Comparison of ENCODE assay signal across 16 mouse cellular contexts in genomic region chr10:127736916-127737315, GRCm38 (mm10). TPM values are rescaled to one million over a fixed set of nuclear protein-coding genes. Genes with fewer than 3 reads are reported as not detected.
A peak's percentile ranks its signal among the peaks of the same experiment; 100 is the strongest.
DNase-seq lines count a peak whose midpoint lies in the region; ATAC-seq and TF ChIP-seq lines count a peak whose summit lies in the region.
"Had no signal": no experiment of that assay in that cellular context is flagged by ENCODE, and none has a peak within 500 bp of the region (broad histone marks: within the 10 kb centered on the region; RNA-seq: fewer than 3 reads in every experiment).

No protein-coding gene starts in this region.

- no peaks in the 10 kb centered on the region for H3K9me3 ChIP-seq in heart, embryonic 12.5 days (replicated peaks)
- no peaks in the 10 kb centered on the region for H3K9me3 ChIP-seq in MEL (replicated peaks; ENCODE audit: insufficient read depth, low read length)
- H3K9me3 ChIP-seq in liver, embryonic 13.5 days (replicated peaks) = no peaks in the 10 kb centered on the region
- no peaks in the 10 kb centered on the region for H3K9me3 ChIP-seq in forebrain, embryonic 16.5 days (ENCODE audit: control insufficient read depth, low read length)
- H3K9me3 ChIP-seq: embryonic facial prominence, embryonic 13.5 days had no signal

- H3K27me3 ChIP-seq in heart, embryonic 12.5 days (replicated peaks) = no peaks in the 10 kb centered on the region
- no peaks in the 10 kb centered on the region for H3K27me3 ChIP-seq in MEL (ENCODE audit: control insufficient read depth in 1 of 2, insufficient read depth in 2 of 2, low read length in 2 of 2)
- H3K27me3 ChIP-seq in liver, embryonic 13.5 days = no peaks in the 10 kb centered on the region
- peaks cover 9% of the 10 kb centered on the region for H3K27me3 ChIP-seq in forebrain, embryonic 16.5 days (replicated peaks; ENCODE audit: control insufficient read depth, insufficient read depth, low read length)

- no peak overlapping the region for H3K4me2 ChIP-seq in heart, embryonic 12.5 days
- no peak overlapping the region for H3K4me2 ChIP-seq in liver, embryonic 13.5 days
- no peak overlapping the region for H3K4me2 ChIP-seq in forebrain, embryonic 16.5 days (ENCODE audit: low read length)
- H3K4me2 ChIP-seq: embryonic facial prominence, embryonic 13.5 days had no signal

- peak in 1 of 2 experiments; percentile 17; a peak in 1 of 4 replicates for TF ChIP-seq POLR2A in MEL (IDR thresholded peaks at IDR 0.05; ENCODE audit: control insufficient read depth in 1 of 2, insufficient read depth in 1 of 2, low read depth in 1 of 2, low read length in 2 of 2, poor library complexity in 1 of 2)

- intact Hi-C loops in heart, postnatal 25 days (cut with DNase I) = loop anchor here (1.0 to 5.0 kb wide), 3 partner anchors 40 to 198 kb away; partner anchors contain the start of gene Stat6

- H3K4me1 ChIP-seq in heart, embryonic 12.5 days (replicated peaks) = peaks cover 14% of the 10 kb centered on the region
- H3K4me1 ChIP-seq in MEL (ENCODE audit: control insufficient read depth in 1 of 2, insufficient read depth in 2 of 2, low read length in 2 of 2) = peaks cover 5 to 23% of the 10 kb centered on the region in 2 experiments; a peak in 3 of 4 replicates
- peaks cover 90% of the 10 kb centered on the region for H3K4me1 ChIP-seq in liver, embryonic 13.5 days (replicated peaks)
- peaks cover 14% of the 10 kb centered on the region for H3K4me1 ChIP-seq in forebrain, embryonic 16.5 days (replicated peaks; ENCODE audit: control insufficient read depth, insufficient read depth, low read length)

- peaks cover 9% of the 10 kb centered on the region for H3K79me2 ChIP-seq in MEL (ENCODE audit: control insufficient read depth, insufficient read depth, low read length, poor library complexity)

- no peak overlapping the region for H3K4me3 ChIP-seq in heart, embryonic 12.5 days
- H3K4me3 ChIP-seq in MEL (ENCODE audit: control insufficient read depth in 1 of 2, insufficient read depth in 1 of 2, low read depth in 2 of 2, low read length in 2 of 2) = peak overlapping the region; percentile 32
- no peak overlapping the region for H3K4me3 ChIP-seq in liver, embryonic 13.5 days (replicated peaks)
- no peak overlapping the region for H3K4me3 ChIP-seq in forebrain, embryonic 16.5 days (replicated peaks; ENCODE audit: low read length)
- H3K4me3 ChIP-seq: embryonic facial prominence, embryonic 13.5 days; forebrain, embryonic 10.5 days had no signal

- no peak for TF ChIP-seq CTCF in MEL (IDR thresholded peaks at IDR 0.05 in 2 of 3, conservative IDR thresholded peaks at IDR 0.05 in 1 of 3; ENCODE audit: control insufficient read depth in 1 of 3, insufficient read depth in 1 of 3, low read depth in 2 of 3, low read length in 3 of 3, poor library complexity in 1 of 3, severe bottlenecking in 1 of 3)

- TF ChIP-seq RAD21 in MEL (IDR thresholded peaks at IDR 0.05; ENCODE audit: low read depth, low read length) = no peak

- DNase-seq in heart, adult 11 months = peak; percentile 91
- peak; percentile 91 for DNase-seq in MEL (ENCODE audit: low read depth, low spot score)
- DNase-seq in liver, embryonic 13.5 days = no peak
- DNase-seq in embryo, embryonic 11 days = no peak
- DNase-seq in heart, postnatal 25 days (ENCODE audit: low spot score) = no peak
- DNase-seq: adrenal gland, postnatal 10 days; cerebellum, postnatal 36 days; heart, adult 18-20 months; heart, postnatal 14 days; kidney, postnatal 25 days; left cerebral cortex, postnatal 4 days had no signal

- peaks cover 7% of the 10 kb centered on the region for H3K36me3 ChIP-seq in heart, embryonic 12.5 days
- peaks cover 0 to 23% of the 10 kb centered on the region in 2 experiments; a peak in 2 of 4 replicates for H3K36me3 ChIP-seq in MEL (ENCODE audit: control insufficient read depth in 1 of 2, insufficient read depth in 2 of 2, low read length in 2 of 2)
- H3K36me3 ChIP-seq in liver, embryonic 13.5 days = peaks cover 7% of the 10 kb centered on the region
- H3K36me3 ChIP-seq in forebrain, embryonic 16.5 days (ENCODE audit: control insufficient read depth, insufficient read depth) = peaks cover 4% of the 10 kb centered on the region; the same call in 1 of the 2 replicates

- peak; percentile 82 to 83 for TF ChIP-seq EP300 in MEL (IDR thresholded peaks at IDR 0.05; ENCODE audit: low read depth in 1 of 2, low read length in 2 of 2)

- H3K27ac ChIP-seq in heart, embryonic 12.5 days (ENCODE audit: poor library complexity, severe bottlenecking) = no peak overlapping the region
- peak overlapping the region; percentile 89 for H3K27ac ChIP-seq in MEL (ENCODE audit: control insufficient read depth, low read depth, low read length)
- H3K27ac ChIP-seq in liver, embryonic 13.5 days = peak overlapping the region; percentile 15; the same call in 1 of the 2 replicates
- H3K27ac ChIP-seq in forebrain, embryonic 16.5 days (ENCODE audit: low read length) = no peak overlapping the region
- H3K27ac ChIP-seq: embryonic facial prominence, embryonic 13.5 days; forebrain, embryonic 10.5 days had no signal

- WGBS in heart, embryonic 12.5 days = 48% methylated on average over 4 of the region's 4 CpGs
- WGBS in liver, embryonic 13.5 days (ENCODE audit: insufficient replicate concordance) = 35% methylated on average over 4 of the region's 4 CpGs
- 84% methylated on average over 4 of the region's 4 CpGs for WGBS in forebrain, embryonic 16.5 days

- no peak for ATAC-seq in heart, embryonic 12.5 days (ENCODE audit: insufficient number of reproducible peaks, low FRiP score)
- no peak for ATAC-seq in liver, embryonic 13.5 days (ENCODE audit: low read depth)
- ATAC-seq in monocyte, adult 5-6 weeks (replicated peaks; ENCODE audit: insufficient number of reproducible peaks, low FRiP score, low TSS enrichment, poor library complexity, severe bottlenecking) = peak; percentile 63
- no peak for ATAC-seq in forebrain, embryonic 16.5 days

- no peak overlapping the region for H3K9ac ChIP-seq in heart, embryonic 12.5 days
- peak overlapping the region; percentile 49 for H3K9ac ChIP-seq in MEL (ENCODE audit: control insufficient read depth, low read depth, low read length, poor library complexity, severe bottlenecking)
- H3K9ac ChIP-seq in liver, embryonic 13.5 days = no peak overlapping the region
- no peak overlapping the region for H3K9ac ChIP-seq in forebrain, embryonic 16.5 days (replicated peaks; ENCODE audit: low read depth, low read length)
- H3K9ac ChIP-seq: embryonic facial prominence, embryonic 13.5 days had no signal

TF ChIP-seq in MEL, 35 proteins besides CTCF, POLR2A, EP300 and RAD21 (continues in another document):
- TF ChIP-seq CHD1 (IDR thresholded peaks at IDR 0.05; ENCODE audit: low read depth, low read length) = no peak
- TF ChIP-seq MAX (IDR thresholded peaks at IDR 0.05; ENCODE audit: low read length) = peak; percentile 83

RNA-seq across cellular contexts. Expression of gene Zbtb39, which starts 2.4 kb away (rescaled TPM):
- polyA plus RNA-seq in heart, embryonic 12.5 days (2016; fragmentation: Nextera tagmentation; extraction: Ambion mirVana) = 2.5 TPM in 2 replicates
- total RNA-seq in MEL (2012; rRNA removed) = 4.8 and 5.1 TPM in 2 replicates
- 10 to 100 TPM in 1 of 2 experiments, not detected in 1; 11.0 TPM for polyA plus RNA-seq in MEL (2012; ENCODE audit: insufficient read depth in 1 of 2, insufficient read length in 2 of 2, low read depth in 1 of 2, low replicate concordance in 2 of 2, missing spikeins in 1 of 2)
- polyA plus RNA-seq in liver, embryonic 13.5 days (2015; fragmentation: Nextera tagmentation; extraction: Ambion mirVana) = 0.75 and 0.94 TPM in 2 replicates
- 4.8 to 9.7 TPM (median 6.3 TPM) in 3 replicates for total RNA-seq in monocyte, adult 5-6 weeks (2017)
- total RNA-seq in heart, postnatal 25 days (2021) = 1 to 10 TPM; 6.8 to 8.3 TPM
- polyA plus RNA-seq in forebrain, embryonic 16.5 days (2015; fragmentation: Nextera tagmentation; extraction: Ambion mirVana) = 3.4 and 3.5 TPM in 2 replicates

RNA-seq across cellular contexts. Expression of gene Tac2, which starts 12.6 kb away (rescaled TPM):
- 4.4 and 16.9 TPM in 2 replicates for polyA plus RNA-seq in heart, embryonic 12.5 days (2016; fragmentation: Nextera tagmentation; extraction: Ambion mirVana)
- total RNA-seq in MEL (2012; rRNA removed) = not detected in 2 replicates
- polyA plus RNA-seq in MEL (2012; ENCODE audit: insufficient read depth in 1 of 2, insufficient read length in 2 of 2, low read depth in 1 of 2, low replicate concordance in 2 of 2, missing spikeins in 1 of 2) = under 1 TPM in 1 of 2 experiments, not detected in 1; 0.32 TPM
- 11.4 and 14.2 TPM in 2 replicates for polyA plus RNA-seq in liver, embryonic 13.5 days (2015; fragmentation: Nextera tagmentation; extraction: Ambion mirVana)
- not detected in 3 replicates for total RNA-seq in monocyte, adult 5-6 weeks (2017)
- not detected for total RNA-seq in heart, postnatal 25 days (2021)
- 6.2 and 7.6 TPM in 2 replicates for polyA plus RNA-seq in forebrain, embryonic 16.5 days (2015; fragmentation: Nextera tagmentation; extraction: Ambion mirVana)
- total RNA-seq: adrenal gland, postnatal 10 days; heart, adult 18-20 months; heart, postnatal 14 days had no signal
- polyA plus RNA-seq: forebrain, embryonic 10.5 days had no signal

RNA-seq across cellular contexts. Expression of gene Gpr182, which starts 14.6 kb away (rescaled TPM):
- polyA plus RNA-seq in heart, embryonic 12.5 days (2016; fragmentation: Nextera tagmentation; extraction: Ambion mirVana) = 22.2 and 23.4 TPM in 2 replicates
- 0.04 TPM in 1 of 2 replicates, not detected in the other for total RNA-seq in MEL (2012; rRNA removed)
- under 1 TPM in 1 of 2 experiments, not detected in 1; 0.58 TPM for polyA plus RNA-seq in MEL (2012; ENCODE audit: insufficient read depth in 1 of 2, insufficient read length in 2 of 2, low read depth in 1 of 2, low replicate concordance in 2 of 2, missing spikeins in 1 of 2)
- 9.0 and 11.2 TPM in 2 replicates for polyA plus RNA-seq in liver, embryonic 13.5 days (2015; fragmentation: Nextera tagmentation; extraction: Ambion mirVana)
- total RNA-seq in monocyte, adult 5-6 weeks (2017) = not detected in 3 replicates
- total RNA-seq in heart, postnatal 25 days (2021) = 1 to 10 TPM; 3.4 to 3.8 TPM
- polyA plus RNA-seq in forebrain, embryonic 16.5 days (2015; fragmentation: Nextera tagmentation; extraction: Ambion mirVana) = 0.87 and 0.99 TPM in 2 replicates

RNA-seq across cellular contexts. Expression of gene Rdh1, which starts 22.6 kb away (rescaled TPM):
- not detected in 2 replicates for polyA plus RNA-seq in heart, embryonic 12.5 days (2016; fragmentation: Nextera tagmentation; extraction: Ambion mirVana)
- not detected in 2 replicates for total RNA-seq in MEL (2012; rRNA removed)
- not detected for polyA plus RNA-seq in MEL (2012; ENCODE audit: insufficient read depth in 1 of 2, insufficient read length in 2 of 2, low read depth in 1 of 2, low replicate concordance in 2 of 2, missing spikeins in 1 of 2)
- polyA plus RNA-seq in liver, embryonic 13.5 days (2015; fragmentation: Nextera tagmentation; extraction: Ambion mirVana) = 0.17 and 0.28 TPM in 2 replicates
- total RNA-seq in monocyte, adult 5-6 weeks (2017) = not detected in 3 replicates
- total RNA-seq in heart, postnatal 25 days (2021) = under 1 TPM in 1 of 2 experiments, not detected in 1; 0.08 TPM
- polyA plus RNA-seq in forebrain, embryonic 16.5 days (2015; fragmentation: Nextera tagmentation; extraction: Ambion mirVana) = not detected in 2 replicates
- polyA plus RNA-seq: forebrain, embryonic 10.5 days had no signal

RNA-seq across cellular contexts. Expression of gene Rdh16f1, which starts 22.7 kb away (rescaled TPM):
- not detected in 2 replicates for polyA plus RNA-seq in heart, embryonic 12.5 days (2016; fragmentation: Nextera tagmentation; extraction: Ambion mirVana)
- total RNA-seq in MEL (2012; rRNA removed) = not detected in 2 replicates
- not detected for polyA plus RNA-seq in MEL (2012; ENCODE audit: insufficient read depth in 1 of 2, insufficient read length in 2 of 2, low read depth in 1 of 2, low replicate concordance in 2 of 2, missing spikeins in 1 of 2)
- 0.14 and 0.15 TPM in 2 replicates for polyA plus RNA-seq in liver, embryonic 13.5 days (2015; fragmentation: Nextera tagmentation; extraction: Ambion mirVana)
- not detected in 3 replicates for total RNA-seq in monocyte, adult 5-6 weeks (2017)
- under 1 TPM in 1 of 2 experiments, not detected in 1; 0.20 TPM for total RNA-seq in heart, postnatal 25 days (2021)
- not detected in 2 replicates for polyA plus RNA-seq in forebrain, embryonic 16.5 days (2015; fragmentation: Nextera tagmentation; extraction: Ambion mirVana)
- total RNA-seq: left cerebral cortex, postnatal 4 days had no signal
- polyA plus RNA-seq: embryonic facial prominence, embryonic 13.5 days; forebrain, embryonic 10.5 days had no signal

Comparison
In these comparisons a context has a peak if more than half of its experiments do, and no peak if none do; other contexts are left out.
1. DNase-seq: peak in heart, adult 11 months (single experiment) and MEL (single experiment); none in liver, embryonic 13.5 days (single experiment), embryo, embryonic 11 days (single experiment) and heart, postnatal 25 days (single experiment).
2. H3K27ac ChIP-seq: peak in MEL (single experiment) and liver, embryonic 13.5 days (single experiment); none in heart, embryonic 12.5 days (single experiment) and forebrain, embryonic 16.5 days (single experiment).
3. H3K4me3 ChIP-seq: peak in MEL (2 of 2); none in heart, embryonic 12.5 days (single experiment), liver, embryonic 13.5 days (single experiment) and forebrain, embryonic 16.5 days (single experiment).